Mouse (Mus musculus): Measurements from ENCODE around the gene Tcp10c.
"Not testable (repeated sequence)": the region's sequence is repeated elsewhere in the genome, so short reads cannot be mapped to it uniquely, and the experiment has no call there.

Gene Tcp10c

DNA sequence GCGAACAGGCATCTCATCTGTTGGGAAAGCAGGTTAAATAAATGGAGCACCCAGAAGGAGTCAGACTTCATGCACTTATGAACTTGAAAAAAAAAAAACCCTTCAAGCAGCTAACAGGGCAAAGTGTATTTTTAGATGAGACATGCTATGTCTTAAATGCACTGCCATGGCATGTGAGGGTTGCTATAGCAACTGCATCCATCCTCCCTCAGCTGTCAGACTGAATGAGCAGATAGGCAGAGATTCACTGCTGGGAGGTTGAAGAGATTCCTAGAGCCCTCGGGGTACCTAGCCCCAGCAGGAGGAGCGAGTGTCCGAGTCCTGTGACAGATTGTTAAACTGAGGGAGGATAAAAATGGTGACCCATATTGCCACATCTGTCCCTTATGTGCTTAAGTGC lies 36.6 kb downstream of the Tcp10c start:
- DNase-seq (ENCODE audit: low spot score) = not testable (repeated sequence)

DNA sequence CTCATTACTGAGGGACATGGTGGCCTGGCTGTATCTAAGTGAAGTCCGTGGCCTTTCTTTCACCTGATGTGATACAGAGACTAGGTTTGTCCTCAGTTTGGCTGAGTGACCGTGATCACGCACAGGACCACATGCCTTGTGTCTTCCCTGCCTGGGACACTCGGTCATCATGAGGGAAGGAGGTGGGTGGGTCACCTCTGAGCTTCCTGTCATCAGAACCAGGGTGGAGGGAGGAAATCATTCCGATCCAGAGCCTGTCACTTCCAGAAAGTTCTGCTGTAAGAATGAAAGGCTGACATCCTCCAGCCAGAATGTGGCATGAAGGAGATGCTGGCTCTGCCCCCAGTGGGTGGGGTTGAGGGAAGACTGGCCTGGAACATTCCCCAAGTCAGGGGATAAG lies 45.6 kb downstream of the Tcp10c start:
- DNase-seq (ENCODE audit: low spot score) = not testable (repeated sequence)

DNA sequence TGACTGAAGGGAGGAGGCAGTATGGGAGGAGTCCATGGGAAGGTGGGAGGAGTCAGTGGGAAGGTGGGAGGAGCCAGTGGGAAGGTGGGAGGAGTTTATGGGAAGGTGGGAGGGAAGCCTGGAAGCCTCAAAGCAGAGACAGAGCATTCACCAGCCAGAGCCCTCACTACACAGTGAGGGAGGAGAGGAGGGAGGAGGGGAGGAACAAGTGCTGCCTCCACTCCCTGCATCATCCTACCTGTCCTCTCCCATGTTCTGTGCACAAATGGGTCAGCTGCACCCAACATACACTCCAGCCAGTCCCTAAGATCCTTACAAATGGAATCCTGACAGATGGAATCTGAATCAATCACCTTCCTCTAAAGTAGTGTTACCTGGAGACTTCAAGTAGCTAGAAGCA lies 47.7 kb downstream of the Tcp10c start:
- DNase-seq (ENCODE audit: low spot score) = not testable (repeated sequence)

DNA sequence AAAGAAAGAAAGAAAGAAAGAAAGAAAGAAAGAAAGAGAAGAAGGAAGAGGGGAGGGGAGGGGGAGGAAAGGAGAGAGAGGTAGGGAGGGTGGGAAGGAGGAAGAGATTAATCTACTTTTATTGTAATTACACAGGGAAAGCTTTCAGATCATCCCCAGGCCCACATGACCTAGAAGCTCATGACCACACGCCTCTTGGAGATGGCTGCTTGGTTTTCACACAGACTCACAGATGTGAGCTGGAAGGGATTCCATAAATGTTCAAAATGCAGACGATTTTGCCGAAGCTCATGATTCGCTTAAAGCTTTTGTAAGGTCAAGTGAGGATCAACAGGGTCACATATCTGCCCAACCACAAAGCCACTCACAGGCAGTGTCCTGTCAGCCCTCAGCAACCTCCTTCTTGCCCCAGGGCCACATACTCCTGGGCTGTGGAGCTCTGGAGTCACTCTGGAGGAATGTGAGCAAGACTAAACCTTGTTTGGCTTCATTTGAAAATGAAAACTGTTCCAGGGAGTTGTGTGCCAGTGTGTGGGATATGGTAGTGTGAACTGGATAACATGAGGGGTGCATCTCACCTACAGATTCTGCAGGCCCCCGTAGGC lies 49.3 kb downstream of the Tcp10c start:
- not testable (repeated sequence) for DNase-seq (ENCODE audit: low spot score)

DNA sequence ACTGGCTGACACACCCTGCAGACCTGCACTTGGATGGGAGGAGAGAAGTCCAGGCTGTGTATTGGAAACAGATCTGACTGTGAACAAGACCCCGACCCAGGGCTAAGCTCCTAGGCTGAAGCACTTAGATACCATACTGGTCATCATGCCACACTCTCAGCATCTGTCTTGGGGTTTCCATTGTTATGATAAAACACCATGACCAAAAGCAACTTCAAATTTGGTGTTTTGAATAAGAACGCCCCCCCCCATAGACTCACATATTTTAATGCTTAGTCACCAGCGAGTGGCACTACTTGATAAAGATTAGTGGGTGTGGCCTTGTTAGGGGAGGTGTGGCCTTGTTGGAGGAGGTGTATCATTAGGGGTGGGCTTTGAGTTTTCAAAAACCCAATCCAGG lies 51.7 kb downstream of the Tcp10c start:
- not testable (repeated sequence) for DNase-seq (ENCODE audit: low spot score)

DNA sequence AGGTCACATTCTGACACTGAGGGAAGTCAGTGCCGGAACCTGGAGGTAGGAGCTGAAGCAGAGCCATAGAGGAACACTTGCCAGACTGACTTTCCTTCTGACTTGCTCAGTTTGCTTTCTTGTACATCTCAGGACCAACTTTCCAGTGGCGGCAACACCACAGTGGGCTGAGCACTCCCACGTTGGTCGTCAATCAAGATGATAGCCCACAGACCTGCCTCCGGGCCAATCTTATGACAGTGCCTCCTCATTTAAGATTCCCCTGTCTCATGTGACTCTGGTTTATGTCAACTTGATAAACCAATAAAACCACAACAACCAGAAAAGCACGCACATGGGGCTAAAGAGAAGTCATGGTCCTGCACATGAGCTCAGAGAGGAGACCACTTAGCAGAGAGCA lies 52.3 kb downstream of the Tcp10c start:
- not testable (repeated sequence) for DNase-seq (ENCODE audit: low spot score)

DNA sequence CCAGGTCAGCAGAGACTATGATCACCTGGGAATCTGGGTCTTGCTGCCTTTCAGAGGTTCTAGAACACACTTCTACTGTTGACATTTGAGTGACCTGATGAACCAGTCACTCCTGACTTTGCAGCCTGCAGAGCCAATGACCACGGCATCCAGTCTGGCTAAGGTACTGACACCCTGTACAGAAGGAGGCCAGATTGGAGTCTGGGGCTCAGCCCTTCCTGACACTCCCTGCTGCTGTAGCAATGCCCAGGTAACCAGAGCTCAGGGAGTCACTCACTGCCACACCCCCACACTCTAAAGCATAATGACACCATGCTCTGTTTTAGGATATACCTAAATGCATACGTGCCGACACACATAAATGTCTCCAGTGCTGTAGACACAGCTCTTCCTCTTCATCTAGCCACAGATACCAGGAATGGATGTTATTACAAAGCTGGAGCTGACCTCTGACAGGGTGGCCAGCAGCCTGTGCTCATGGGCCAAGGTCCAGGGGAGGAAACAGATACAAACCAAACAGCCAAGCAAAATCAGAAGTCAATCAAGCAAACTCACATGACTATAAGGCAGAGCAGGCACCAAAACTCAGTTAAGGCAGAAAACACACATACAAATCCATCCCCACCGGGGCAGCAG lies 53.4 kb downstream of the Tcp10c start:
- not testable (repeated sequence) for DNase-seq (ENCODE audit: low spot score)

DNA sequence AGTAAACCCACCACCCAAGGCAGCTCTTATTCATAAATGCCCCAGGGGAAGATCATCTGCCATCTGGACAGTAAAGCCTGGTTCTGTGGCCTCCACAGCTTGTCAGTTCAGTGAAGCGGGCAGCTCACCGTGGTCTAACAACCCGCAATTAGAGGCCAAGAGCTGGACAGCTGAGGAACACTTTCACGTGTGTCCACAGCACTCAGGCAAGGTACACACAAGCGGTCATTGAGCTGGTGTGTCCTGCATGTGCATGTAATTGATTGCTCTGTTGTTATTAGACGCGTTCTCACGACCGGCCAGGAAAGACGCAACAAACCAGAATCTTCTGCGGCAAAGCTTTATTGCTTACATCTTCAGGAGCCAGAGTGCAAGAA lies 53.9 kb downstream of the Tcp10c start:
- DNase-seq (ENCODE audit: low spot score) = not testable (repeated sequence)

DNA sequence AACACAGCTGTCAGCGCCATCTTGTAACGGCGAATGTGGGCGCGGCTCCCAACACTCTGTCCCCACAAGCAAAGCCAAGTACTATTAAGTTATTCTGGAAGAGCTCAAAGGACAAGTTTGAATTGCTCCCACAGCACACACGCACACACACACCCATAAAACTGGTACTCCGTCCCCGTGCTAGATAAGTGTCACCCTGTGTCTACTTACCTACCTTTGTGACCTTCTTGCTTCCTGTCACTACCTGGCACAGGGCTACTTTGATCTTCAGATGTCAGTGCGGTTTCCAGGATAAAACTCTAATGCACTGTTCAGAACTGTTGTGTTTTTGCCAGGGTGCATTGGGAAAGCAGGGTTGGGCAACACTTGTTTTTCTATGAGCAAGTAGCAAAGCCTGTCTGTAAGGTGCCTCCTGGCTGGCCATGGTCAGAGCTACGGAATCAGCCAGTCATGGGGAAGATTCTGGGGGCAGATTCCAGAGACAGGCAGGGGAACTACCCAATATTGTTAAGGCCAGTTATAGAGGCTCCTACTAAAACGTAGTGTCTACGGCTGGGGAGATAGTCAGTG lies 66.7 kb downstream of the Tcp10c start:
- not testable (repeated sequence) for DNase-seq (ENCODE audit: low spot score)

DNA sequence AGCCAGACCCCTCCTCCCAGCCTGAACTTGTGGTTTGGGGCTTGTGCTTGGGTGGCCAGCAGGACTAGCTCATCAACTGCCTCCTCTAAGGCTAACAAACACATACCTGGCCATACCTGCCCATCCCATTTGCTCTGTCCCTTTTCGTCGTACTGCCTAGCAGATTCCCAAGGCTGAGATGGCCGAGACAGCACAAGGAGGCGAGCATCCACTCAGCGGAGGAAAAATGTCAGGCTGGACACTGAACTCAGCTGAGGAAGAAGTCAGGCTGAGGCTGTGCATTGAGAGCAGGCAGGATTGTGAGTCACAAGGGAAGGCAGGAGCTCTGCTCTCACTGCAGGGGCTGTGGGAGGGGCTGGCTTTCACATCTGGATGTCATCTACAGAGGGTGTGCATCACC lies 68.3 kb downstream of the Tcp10c start:
- DNase-seq (ENCODE audit: low spot score) = not testable (repeated sequence)

DNA sequence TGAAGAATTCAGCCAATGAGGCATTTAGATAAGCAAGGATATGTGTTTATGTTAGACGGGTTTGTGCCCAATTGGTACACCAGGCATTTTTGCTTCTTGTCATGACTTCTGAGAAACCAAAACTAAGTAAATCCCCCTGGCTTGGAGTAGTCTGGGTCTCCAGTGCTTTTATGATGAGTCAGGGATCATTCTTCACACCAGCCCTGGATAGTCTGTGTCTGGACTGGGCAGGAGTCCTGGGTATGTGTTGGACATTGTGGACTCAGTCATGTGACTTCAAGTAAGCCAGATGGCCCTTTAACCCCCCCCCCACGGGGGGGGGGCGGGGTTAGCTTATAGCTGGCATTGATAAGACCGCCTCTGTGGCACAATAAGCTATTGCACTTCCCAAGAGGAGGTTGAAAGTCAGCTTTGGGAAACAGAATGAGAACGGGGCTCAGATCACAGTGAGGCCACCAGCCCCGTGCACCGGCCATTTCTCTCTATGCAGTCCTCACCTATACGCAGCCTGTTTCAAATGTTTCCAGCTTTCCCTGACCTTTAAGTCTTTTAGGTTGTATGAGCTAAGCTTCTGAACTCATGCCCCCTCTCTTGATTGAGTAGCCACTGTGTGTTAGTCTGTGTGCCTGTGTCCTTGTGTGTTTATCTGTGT lies 69.1 kb downstream of the Tcp10c start:
- not testable (repeated sequence) for DNase-seq (ENCODE audit: low spot score)

DNA sequence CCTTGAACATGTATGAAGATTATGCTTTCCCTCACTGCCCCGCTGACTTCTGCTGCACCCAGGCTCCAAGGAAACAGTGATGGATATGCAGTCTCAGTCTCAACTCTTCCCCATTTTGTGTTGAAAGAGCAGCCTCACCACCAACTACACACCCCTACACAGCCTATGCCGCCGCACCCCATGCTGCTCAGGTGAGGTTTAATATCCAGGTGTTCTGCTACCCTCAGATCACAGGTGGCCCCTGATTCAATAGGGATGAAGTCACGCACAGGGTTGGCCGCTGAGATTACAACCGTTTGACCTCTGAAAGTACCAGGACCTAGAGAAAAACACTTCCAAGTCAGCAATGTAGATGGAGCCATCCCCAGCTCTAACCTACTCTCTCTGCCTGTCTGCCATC lies 69.9 kb downstream of the Tcp10c start:
- DNase-seq (ENCODE audit: low spot score) = not testable (repeated sequence)

DNA sequence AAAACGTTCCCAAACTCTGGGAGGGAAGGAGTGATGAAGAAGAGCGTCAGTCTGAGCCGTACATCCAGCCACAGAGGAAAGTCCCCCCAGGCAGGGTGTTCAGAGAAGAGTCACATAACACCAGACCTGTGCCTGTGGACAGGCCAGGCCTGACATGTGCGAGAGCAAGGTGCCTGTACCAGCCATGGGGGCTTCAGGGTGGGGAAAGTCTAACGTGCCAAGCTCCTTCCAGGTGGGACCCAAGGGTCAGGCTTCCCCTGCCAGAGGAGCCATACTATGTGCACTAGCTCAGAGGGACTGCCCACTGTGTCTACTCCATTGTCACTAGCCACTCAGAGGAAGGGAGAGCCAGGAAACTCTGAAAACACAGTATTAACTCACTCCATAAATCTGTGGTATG lies 71.3 kb downstream of the Tcp10c start:
- not testable (repeated sequence) for DNase-seq (ENCODE audit: low spot score)

DNA sequence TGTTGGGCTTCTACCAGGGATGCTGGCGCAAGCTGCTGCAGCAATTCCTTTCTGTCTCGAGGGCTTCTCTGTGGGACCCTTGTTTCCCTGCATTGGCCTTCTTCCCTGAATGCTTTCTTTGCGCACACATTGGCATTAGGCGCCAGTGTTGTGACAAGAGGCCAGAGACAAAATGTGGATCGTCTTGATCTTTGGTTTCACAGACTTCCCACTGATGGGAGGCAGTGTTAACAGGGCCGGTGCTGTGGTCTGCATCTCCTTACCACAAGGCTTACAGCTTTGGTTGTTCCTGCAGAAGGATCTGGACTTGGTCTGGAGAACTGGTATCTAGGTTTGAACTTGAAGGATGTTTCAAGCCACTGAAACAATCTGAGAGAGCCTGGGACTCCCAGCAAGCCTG lies 72.1 kb downstream of the Tcp10c start:
- not testable (repeated sequence) for DNase-seq (ENCODE audit: low spot score)

Data from testis, postnatal 10 days (tissue).